In the genomic region with DNA sequence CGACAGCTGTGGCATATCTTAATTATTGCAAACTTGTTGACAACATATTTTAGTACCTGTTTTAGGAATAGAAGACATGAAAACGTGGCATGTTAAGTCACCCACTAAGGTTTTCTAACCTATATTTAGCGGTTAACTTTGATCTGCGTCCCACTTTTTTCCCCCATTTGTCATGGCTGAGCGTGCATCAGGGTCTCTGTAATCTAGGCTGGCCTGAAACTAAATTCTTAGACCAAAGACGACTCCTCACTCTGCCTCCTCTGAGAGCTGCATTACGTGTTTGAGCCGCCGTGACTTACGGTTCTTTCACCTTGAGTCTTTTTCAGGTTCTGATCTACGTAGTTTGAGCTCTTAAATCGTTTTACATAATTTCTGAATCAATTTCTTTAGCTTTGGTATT, we compare ENCODE assay signal across 1 mouse cellular context.
TF ChIP-seq lines count a peak whose summit lies in the region.

No protein-coding gene starts in this region.

TF ChIP-seq in MEL, 35 proteins besides CTCF, POLR2A, EP300 and RAD21:
- TF ChIP-seq CHD2 (IDR thresholded peaks at IDR 0.05; ENCODE audit: low read length), result no peak
- TF ChIP-seq ZNF384 (IDR thresholded peaks at IDR 0.05; ENCODE audit: low read depth, low read length), result no peak
- no peak for TF ChIP-seq GABPA (IDR thresholded peaks at IDR 0.05; ENCODE audit: low read depth, low read length)
- TF ChIP-seq MXI1 (IDR thresholded peaks at IDR 0.05; ENCODE audit: low read depth, low read length), result no peak; the same call in 1 of the 2 replicates
- TF ChIP-seq NRF1 (IDR thresholded peaks at IDR 0.05; ENCODE audit: insufficient read depth, low read depth, low read length, poor library complexity, severe bottlenecking), result no peak
- TF ChIP-seq E2F4 (IDR thresholded peaks at IDR 0.05; ENCODE audit: borderline replicate concordance, low read depth, low read length), result no peak
- no peak for TF ChIP-seq MEF2A (IDR thresholded peaks at IDR 0.05; ENCODE audit: extremely low read depth, insufficient replicate concordance, low read depth, low read length, poor library complexity, severe bottlenecking)
- no peak; the same call in 1 of the 2 replicates for TF ChIP-seq CHD1 (IDR thresholded peaks at IDR 0.05; ENCODE audit: low read depth, low read length)
- TF ChIP-seq ETS1 (IDR thresholded peaks at IDR 0.05; ENCODE audit: low read depth, low read length), result no peak
- no peak for TF ChIP-seq RCOR1 (IDR thresholded peaks at IDR 0.05; ENCODE audit: low read depth, low read length)
- TF ChIP-seq HCFC1 (IDR thresholded peaks at IDR 0.05; ENCODE audit: low read depth, low read length), result no peak
- TF ChIP-seq NELFE (IDR thresholded peaks at IDR 0.05; ENCODE audit: low read depth, low read length), result no peak
- no peak for TF ChIP-seq MAFK (IDR thresholded peaks at IDR 0.05; ENCODE audit: borderline replicate concordance, low read depth, low read length)
- no peak for TF ChIP-seq TBP (IDR thresholded peaks at IDR 0.05; ENCODE audit: low read depth, low read length)
- TF ChIP-seq SIN3A (IDR thresholded peaks at IDR 0.05; ENCODE audit: low read length), result no peak
- no peak for TF ChIP-seq SMC3 (IDR thresholded peaks at IDR 0.05; ENCODE audit: low read depth, low read length)
- no peak for TF ChIP-seq KAT2A (conservative IDR thresholded peaks at IDR 0.05; ENCODE audit: low read depth, low read length)
- no peak for TF ChIP-seq MYC (IDR thresholded peaks at IDR 0.05; ENCODE audit: low read depth, low read length)
- TF ChIP-seq GATA1 (IDR thresholded peaks at IDR 0.05; ENCODE audit: low read depth, low read length), result no peak
- no peak for TF ChIP-seq MYB (IDR thresholded peaks at IDR 0.05; ENCODE audit: low read depth, low read length)
